Mouse (Mus musculus) c-Kit-positive CD71-positive TER-119-negative erythroid progenitor cells, embryonic 14.5 days (primary cell): Measurements from ENCODE around the gene Klhdc1.

Experiments used
- DNase-seq: peaks from one replicate; pipeline ENCODE4 v3.0.0-alpha.2; 2013; ENCODE audit warnings: low read depth

Gene Klhdc1

DNA sequence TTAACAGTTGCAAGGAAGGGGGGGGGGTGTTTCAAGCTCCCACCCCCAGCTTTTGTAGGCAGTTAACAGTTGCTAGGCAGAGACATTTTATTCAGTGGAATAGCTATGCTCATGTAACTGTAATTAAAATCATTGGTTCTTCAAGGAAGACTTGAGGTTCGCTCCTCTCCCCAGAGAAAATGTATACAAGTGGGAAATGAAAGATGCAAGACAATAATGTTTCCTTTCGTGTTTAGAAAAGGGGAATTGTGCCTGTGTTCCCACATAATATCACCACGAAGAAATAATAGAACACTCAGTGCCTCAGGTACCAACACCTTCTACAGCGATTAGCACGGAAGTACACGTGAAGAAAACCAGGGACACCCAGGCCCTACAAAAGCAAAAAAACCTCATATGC, at the start of gene Klhdc1:
Gene Klhdc1, plus strand, starts transcription at position 301 of the 400 bp plus-strand sequence.
- no peak for DNase-seq

DNA sequence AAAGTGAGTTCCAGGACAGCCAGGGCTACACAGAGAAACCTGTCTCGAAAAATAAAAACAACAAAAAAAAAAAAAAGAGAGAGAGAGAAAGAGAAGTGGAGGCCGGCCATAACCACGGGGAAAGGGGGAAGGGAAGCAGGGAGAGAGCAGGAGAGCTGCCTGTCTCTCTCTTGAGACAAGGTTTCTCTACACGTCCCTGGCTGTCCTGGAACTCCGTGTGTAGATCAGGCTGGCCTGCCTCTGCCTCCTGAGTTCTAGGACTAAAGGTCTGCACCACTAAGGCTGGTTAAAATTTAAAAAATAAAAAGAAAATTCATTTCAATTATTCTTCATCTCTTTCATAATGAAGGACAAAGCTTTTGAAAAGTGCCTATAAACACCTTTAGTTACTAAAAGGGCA, 49.6 kb upstream of the Klhdc1 start:
- DNase-seq = no peak

DNA sequence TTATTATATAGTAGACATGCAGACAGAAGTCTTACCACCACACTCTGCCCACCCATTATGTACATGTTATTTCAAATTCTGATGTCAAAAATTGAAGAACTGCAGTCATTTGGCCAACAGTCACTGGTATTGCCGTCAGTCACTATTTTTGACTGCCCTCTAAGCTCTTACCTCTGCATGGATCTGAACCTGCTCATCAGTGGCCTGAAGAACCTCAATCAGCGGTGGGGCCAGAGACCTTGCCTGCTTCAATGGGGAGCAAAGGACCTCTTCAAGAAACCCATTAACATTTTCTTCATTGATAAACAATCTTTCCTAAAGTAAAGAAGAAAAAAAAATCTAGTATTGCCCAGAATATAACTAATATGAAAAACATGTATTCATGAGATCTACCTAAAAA, 48.3 kb upstream of the Klhdc1 start:
- no peak for DNase-seq

DNA sequence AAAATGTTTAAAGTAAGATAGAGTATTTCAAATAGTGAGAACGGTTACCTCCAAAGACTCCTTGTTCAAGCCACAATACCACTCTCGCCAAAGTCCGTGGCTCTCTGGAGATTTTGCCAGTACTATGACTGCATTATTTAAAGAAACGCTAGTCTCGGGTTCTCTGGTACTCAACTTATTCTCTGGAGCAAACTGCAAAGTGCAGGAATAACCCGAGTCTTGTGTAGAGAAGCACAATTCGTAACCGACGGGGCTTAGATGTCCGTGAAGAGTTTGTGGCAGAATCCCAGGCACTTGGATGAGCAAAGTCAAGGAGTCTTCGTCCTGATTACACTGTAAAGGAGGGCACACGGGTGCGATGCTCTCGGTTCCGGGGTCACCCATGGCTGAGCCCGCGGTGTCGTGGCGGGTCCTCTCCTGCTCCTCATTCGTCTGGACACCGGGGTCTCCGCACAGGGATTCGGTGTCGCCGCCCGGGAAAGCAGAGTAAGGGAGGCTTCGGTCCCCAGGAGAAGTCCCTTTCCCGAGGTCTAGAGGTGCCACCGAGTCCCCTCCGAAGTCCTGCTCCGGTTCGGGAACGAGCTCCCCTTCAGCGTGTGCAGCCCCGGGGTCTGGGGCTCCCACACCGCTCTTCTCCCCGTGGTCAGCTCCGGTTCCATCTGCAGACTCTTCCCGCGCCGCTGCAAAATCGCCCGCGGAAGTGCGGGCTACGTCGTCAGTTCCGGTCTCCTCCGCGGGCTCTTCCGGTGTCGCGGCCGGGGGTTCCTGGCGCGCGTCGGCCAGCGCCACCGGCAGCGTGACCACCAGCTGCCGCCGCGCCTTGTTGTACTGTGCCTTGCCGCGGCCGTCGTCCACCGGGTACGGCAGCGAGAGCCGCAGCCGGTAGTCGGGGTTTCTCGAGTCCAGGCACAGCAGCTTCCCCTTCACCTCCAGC, 44.3 kb upstream of the Klhdc1 start, which contains the start of gene Gm49383:
Gene Gm49383, minus strand, starts transcription at position 661 of the 934 bp plus-strand sequence.
- DNase-seq = peak; percentile 60

DNA sequence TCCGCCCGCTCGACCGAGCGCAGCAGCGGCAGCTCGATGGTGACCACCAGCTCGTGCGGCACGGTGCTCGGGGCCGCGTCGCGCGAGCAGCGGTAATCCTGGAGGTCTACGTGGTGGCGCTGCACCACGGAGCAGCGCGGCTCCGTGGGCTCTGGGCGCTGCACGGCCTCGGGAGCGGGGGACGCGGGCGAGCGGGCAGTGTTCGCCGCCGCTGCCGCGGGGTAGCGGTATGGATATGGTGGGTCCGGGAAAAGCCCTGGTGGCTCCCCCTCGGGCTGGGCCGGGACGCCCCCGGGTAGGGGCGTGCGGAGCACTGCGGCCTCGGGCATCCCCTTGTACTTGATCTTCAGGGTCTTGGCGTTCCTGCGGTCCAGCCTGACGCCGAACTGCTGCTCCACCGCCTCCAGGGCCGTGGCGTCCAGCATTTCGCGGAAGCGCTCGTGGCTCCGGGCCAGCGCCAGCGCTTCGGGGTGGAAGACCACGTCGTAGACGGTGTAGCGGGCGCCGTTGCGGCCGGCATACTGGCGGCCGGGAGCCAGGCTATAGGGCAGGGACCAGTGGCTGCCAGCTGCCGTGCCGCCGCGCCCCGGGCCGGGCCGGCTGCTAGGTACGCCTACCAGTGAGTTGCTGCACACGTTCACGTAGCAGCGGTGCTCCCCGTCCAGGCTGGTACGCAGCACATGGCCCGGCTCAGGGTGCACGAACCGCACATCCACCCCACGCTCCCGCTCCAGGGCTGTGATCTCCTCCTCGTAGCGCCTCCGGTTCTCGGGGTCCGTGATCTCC, 43.4 kb upstream of the Klhdc1 start:
- DNase-seq = peak; percentile 55

DNA sequence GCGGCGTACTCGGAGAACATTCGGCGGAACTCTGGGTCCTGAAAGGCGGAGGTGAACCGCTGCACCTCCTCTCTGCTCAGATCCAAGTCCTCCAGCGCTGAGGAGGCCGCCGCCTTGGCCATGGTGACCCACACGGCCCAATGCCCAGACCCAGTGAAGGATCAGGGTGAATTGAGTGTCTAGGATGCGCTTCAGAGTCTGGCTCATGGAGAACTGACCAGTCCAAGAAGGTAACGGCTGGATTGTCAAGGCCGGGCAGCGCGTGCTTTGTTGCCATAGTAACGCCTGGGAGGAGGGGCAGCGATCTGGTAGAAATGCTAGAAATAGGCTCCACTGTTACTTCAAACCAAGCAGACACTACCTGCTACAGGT, 42.8 kb upstream of the Klhdc1 start, which contains the start of gene Dnaaf2:
Gene Dnaaf2, minus strand, starts transcription at position 266 of the 372 bp plus-strand sequence.
- peak; percentile 69 for DNase-seq

DNA sequence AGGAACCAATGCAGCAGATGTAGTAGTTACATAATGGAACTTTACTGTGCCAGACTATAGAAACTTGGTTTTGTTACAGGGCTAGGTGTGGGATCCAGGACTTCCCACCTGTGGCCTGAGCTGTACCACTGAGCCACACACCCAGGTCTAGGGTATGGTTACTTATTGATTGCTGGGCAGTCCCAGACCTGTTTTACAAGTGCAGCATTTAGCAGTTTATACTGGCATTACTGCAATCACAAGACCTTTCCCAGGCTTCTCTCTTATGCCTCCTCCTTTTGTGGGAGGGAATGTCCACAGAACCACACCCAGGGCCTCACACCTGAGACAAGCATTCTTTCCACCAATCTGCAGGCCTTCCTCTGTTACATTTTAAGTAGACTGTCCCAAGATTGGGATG, 42.0 kb upstream of the Klhdc1 start:
- DNase-seq = no peak

DNA sequence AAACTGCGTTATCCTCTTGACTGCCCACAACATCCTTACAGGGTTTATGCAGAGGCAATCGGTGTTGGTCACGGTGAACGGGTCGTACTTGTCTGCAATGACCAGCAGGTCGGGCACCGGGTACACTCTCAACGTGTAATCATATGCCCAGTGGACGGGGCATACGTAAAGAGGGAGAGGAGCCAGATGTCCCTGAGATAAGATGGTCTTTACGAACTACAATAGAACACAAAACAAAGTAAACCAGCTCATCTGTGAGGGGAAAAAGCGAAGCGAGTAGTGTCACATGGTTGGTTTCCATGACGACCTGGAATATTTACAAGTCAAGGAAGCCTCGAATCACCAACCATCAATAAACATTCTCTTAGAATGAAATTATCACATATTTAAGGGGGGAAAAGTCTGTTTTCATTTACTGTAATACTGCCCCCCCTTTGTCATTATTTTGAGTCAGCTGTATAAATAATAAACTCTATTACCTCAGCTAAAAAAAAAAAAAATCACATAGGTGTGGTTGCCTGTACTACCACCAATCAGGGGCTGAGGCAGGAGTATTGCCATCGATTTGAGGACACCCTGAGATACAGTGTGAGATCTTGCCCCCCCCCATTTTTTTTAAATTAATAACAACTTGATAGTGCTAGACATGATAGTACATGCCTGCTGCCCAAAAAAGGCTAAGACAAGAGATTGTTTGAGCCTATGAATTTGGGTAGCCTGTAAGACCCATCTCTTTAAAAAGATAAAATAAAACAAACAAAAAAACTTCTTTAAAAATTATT, 36.7 kb upstream of the Klhdc1 start, which contains the start of gene Gm49384:
Gene Gm49384, minus strand, starts transcription at position 216 of the 782 bp plus-strand sequence.
- no peak for DNase-seq

DNA sequence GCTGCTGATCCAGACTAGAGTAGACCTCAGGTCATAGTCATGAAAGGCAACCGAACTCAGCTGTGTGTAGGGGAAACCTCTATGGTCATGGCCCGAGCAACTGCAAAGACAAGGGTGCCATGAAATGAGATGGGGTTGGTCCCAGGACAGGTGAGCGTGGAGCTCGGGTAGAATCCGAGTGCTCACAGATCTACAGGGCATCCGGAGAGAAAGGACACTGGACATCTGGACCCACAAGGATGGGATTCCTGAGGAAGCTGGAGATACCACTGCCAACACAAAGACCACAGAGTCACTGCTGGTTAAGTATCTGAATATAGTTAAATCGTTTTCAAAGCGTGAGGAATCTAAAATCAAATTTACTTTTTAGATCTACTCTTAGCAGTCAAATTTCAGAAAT, 33.6 kb upstream of the Klhdc1 start:
- no peak for DNase-seq

DNA sequence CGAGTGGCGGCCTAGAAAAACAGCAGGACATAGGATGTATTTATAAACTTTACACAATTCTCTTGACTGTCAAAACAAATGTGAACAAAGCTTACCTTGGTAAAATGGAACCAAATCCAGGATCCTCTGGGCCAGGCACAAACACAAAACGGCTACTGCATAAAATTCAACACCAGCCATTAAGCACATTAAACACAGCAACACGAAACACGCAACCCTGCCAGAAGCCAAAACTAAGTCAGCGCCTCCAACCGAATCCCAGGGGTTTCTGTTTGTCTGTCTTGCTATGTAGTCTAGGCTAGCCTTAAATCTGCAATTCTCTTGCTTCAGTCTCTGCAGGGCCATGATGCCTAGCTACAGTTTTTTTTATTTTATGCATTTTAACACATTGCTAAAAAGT, 33.0 kb upstream of the Klhdc1 start:
- no peak for DNase-seq

DNA sequence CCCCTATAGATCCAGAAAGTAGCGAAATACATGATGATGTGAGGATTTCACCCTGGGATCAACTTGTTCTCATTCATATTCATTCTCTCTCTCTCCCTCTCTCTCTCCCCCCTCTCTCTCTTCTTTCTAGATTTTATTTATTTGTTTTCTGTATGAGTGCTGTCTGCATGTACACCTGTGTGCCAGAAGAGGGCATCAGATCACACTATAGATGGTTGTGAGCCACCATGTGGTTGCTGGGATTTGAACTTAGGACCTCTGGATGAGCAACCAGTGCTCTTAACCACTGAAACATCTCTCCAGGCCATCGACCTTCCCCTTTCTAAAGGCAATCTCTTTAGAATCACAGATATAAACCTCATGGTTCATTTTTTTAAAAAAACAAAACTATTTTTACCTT, 32.5 kb upstream of the Klhdc1 start:
- DNase-seq = no peak

DNA sequence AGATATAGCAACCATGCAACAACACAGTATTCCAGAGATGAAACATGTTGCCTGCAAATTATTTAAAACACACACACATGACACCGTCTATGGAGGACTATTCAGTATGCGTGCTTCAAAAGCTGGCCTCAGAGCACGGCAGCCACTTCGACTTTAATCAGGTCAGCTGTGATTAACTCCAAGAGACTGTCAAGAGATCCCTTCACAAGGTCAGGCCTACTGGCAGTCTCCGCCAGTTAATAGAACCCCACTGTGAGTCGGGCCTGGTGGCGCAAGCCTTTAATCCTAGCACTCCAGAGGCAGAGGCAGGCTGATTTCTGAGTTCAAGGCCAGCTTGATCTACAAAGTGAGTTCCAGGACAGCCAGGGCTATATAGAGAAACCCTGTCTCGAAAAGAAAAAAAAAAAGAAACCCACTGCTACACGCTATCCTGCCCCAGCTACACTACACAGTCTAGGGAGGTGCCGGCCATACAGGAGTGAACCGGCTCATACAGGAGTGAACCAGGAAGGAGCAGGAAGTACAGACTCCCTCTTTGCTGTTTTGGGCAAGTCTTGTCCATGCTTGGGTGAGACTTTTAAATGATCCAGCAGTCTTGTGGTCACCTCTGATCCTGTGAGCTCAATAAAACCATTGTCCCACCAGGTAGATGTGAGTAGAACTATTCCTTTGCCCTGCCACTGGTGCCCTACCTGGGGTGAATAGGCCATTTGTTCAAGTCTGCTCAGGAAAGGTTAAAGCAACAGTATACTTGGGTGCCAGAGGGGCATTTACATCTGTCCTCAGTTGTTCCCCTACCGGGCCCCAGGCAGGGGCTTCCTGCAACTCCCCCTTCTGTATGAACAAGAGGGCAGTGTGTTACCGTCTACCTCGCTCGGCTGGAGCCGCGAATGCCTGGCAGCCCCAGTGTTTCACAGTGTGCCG, 30.7 kb upstream of the Klhdc1 start:
- no peak for DNase-seq

DNA sequence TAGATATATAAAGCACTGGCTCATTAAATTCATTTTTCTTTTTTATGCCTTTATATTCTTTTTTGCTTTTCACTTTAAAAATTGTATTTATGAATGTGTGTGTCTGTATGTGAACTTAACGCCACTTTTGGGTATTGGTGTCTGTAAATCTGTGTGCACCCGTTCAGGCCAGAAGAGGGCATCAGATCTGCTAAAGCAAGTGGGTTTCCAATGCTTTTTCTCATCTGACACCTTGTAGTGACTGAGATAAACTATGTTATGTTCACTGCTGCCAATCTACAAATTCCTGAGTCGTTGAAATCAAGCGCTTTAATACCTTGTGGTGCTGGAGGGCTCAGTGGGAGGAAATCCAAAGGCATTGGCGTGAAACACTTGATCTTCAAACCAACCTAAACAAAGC, 29.9 kb upstream of the Klhdc1 start:
- no peak for DNase-seq

DNA sequence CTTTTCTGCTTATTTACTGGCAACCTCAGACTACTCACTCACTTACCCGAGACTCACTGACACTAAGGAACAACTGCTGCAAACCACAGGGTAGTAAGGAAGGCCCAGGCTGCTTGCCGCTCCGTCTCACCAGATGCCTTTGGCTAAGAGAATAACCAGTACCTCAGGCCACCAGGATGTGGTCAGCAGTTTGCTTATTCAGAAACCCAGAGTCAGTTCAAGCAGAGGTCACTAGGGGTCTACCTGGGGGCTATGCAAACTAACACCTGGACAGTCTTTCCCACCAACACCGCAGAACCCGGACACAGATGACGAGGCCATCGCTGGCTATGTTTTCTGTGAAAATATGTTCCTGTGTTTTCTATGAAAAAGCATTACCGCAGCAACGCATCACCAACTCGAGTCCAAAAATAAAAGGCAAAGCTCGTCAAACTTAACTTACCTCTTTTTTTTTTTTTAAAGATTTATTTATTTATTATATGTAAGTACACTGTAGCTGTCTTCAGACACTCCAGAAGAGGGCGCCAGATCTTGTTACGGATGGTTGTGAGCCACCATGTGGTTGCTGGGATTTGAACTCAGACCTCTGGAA, 27.7 kb upstream of the Klhdc1 start:
- DNase-seq = no peak

DNA sequence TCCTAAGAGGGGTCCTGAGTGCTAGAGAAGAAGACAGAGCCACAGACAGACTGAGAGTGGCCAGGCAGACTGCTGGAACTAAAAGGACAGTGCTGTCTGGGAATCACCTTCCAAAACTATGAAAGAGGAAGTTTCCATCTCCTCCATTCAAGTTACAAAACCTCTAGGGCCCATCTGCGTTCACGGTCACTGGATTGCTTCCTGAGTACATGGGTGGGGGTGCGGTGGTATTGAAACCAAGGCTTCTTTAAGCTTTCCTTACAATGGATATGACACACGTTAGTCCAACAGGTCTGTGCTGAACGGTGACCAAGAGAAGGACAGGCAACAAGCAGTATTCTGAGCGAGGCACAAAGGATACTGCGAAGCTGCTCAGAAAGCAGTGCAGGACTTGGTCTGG, 26.6 kb upstream of the Klhdc1 start:
- DNase-seq = no peak

DNA sequence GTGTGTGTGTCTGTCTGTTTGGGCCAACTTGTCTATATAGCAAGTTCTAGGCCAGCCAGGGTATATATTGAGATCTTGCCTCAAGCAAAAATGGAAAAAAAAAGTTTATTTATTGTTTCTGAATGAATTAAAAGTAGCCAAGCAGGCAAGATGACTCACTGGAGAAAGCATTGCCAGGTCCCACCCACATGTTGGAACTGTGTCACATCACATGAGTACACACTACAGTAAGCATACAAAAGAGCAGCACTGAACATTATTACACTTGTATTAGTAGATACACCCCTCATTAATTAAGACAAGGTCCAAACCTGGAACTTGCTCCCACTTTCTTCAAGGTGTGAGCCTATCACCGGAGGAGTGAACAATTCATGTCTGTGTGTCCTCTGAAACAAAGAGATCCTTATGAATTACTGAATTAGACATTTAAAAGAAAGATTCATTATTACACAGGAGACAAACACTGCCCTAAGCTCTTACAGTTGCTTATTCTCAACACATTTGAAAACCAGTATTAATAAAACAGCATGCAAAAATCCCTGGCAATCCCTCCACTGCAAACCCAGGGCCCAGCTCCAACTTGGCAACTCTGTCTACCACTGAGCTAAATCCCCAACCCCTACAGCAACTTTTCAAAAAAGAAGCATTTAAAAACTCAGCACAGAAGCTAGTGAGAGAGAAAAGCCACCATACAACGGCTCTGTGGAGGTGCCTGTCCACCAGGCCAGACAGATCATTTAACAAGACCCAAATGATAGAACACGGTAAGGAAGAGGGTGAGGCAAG, 25.8 kb upstream of the Klhdc1 start:
- no peak for DNase-seq

DNA sequence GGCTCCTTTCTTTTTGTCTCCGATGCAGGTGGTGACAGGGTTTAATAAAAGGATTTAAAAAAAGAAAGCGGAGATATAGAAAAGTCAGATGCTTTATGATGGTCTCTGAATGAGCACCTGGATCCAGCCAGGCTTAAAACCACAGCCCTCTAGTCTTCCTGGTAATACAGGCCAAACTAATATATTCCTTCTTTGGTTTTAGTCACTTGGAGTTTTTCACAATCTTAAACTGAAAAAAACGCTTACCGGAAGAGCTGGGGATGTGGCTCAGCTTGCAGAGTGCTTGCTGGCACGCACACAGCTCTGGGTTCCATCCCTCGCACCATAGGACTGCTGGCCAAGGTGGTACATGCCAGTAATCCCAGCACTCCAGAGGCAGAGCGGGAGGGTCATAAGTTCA, 24.4 kb upstream of the Klhdc1 start:
- DNase-seq = no peak

DNA sequence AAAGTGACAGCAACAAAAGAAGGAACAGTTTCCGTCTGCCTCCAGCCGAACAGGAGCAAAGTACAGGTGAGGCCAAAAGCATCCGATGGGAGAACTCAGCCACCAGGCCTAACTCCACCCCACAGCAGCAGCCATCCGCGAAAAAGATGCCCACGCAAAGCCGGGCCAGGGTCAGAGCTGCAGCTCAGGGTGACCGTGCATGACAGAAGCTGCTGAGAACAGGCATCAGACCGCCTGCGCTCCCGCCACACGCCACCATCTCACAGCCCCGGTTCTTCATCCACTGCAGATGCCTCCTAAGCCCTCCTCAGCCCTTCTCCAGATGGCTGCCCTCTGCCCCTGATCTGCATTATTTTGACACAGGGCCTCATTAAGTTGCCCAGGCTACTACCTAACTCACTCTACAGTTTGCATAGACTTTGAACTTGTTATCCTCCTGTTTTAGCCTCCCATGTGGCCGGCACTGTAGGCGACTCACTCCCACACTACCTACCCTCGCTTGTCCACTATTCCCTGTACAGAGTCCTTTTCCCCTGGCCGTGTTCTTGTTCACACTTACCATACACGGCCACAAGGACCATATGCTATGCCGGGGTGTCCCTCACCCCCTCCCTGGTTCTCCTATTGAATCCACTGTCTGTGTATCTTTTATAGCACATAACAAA, 20.2 kb upstream of the Klhdc1 start:
- no peak for DNase-seq

DNA sequence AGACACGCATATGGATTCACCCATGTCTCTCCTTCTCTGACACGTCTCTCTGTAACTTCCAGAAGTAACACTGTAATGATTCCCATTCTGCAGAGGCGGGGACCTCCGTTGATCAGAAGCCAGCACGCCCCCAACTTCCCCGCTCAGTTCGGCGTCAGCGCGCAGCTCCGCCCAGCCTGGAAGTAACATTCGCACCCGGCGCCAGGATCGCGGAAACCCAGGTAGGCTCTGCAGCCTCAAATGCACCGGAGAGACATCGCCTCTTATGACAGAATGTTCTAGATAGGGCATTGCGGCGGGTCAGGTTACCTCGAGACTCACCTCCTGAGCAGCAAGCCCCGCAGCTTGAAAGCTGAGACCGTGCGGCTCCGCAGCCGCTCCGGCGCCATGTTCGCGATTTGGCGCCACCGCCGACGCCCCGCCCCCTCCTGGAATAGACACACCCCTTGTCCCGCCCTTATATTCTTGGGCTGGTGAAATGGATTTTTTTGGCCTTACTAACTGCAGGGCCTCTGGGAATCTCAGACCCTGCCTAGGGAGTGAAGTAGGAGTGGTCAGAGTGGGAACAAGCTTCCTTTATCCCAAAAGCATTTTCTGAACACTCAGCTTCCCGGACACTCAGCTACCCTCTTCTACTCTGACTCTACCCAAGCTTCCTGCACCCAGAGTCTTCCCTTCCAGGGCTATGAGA, 13.1 kb upstream of the Klhdc1 start, which contains the start of gene Pole2:
Gene Pole2, minus strand, starts transcription at position 420 of the 691 bp plus-strand sequence.
- DNase-seq = peak; percentile 81
